8 mouse cellular contexts compared by ENCODE assay signal in the genomic region with DNA sequence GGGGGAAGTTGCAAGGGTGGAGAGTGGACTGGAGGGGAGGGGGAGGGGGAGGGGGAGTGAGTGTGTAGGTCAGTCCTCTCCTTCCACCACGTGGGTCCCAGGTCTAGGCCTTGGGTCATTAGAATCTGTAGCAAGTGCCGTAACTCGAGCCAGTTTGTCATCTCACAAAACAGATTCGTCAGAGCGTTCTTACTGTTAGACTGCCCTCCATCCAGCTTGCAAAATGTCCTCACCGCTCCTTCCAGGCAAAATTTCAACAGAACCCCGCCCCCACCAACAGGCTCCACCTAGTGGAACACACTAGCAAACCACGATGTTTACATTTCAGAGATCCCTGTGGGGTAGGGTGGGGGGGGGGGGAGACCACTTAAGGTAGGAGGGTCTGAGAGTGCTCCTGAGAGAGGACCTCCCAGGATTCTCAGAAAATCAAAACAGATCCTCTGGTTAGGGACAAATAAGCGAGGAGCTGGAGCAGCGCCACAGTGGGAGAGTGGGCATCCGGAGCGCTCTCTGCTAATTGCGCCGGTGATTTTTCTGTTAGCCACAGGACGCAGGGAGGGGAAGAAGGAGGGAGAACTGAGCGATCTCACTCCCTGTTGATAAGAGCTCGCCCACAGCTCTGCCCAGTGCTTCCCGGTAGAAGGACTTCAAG. TPM values are rescaled to one million over a fixed set of nuclear protein-coding genes. Genes with fewer than 3 reads are reported as not detected.
DNase-seq lines count a peak whose midpoint lies in the region; ATAC-seq lines count a peak whose summit lies in the region.

No protein-coding gene starts in this region.

- intact Hi-C loops in heart, postnatal 10 days (cut with DNase I) = no loop called here

- H3K79me2 ChIP-seq in macrophage (ENCODE audit: inconsistent target) = no peaks in the 10 kb centered on the region

- WGBS in macrophage (ENCODE audit: missing documents) = 4% methylated on average over 15 of the region's 18 CpGs

- no peaks in the 10 kb centered on the region for H3K27me3 ChIP-seq in erythroblast, embryonic 14.5 days (ENCODE audit: control insufficient read depth)

- peaks cover 80% of the 10 kb centered on the region for H3K4me1 ChIP-seq in erythroblast, embryonic 14.5 days (ENCODE audit: control insufficient read depth)

- no peak for DNase-seq in frontal cortex, postnatal 36 days (ENCODE audit: low spot score in 2 of 2)
- DNase-seq in brain, adult 2 months (ENCODE audit: low read depth, low spot score) = peak; percentile 85
- DNase-seq in heart, postnatal 10 days = peak; percentile 68 to 82
- peak; percentile 45 to 49 for DNase-seq in layer of hippocampus, postnatal 14 days (ENCODE audit: low spot score in 2 of 2)
- DNase-seq in right cerebral cortex, adult 2 months (ENCODE audit: low spot score in 2 of 2) = peak; percentile 58 to 63

- H3K27ac ChIP-seq in macrophage = no peak overlapping the region

- peak; percentile 65; the same call in 1 of the 2 replicates for ATAC-seq in frontal cortex, adult (ENCODE audit: low TSS enrichment)

- no peaks in the 10 kb centered on the region for H3K9me3 ChIP-seq in erythroblast, embryonic 14.5 days (ENCODE audit: control insufficient read depth, low read length)

- H3K4me3 ChIP-seq in erythroblast, embryonic 14.5 days (replicated peaks) = peak overlapping the region; percentile 56
- H3K4me3 ChIP-seq in macrophage (ENCODE audit: inconsistent target) = peak overlapping the region; percentile 20

- H3K36me3 ChIP-seq in erythroblast, embryonic 14.5 days (ENCODE audit: control insufficient read depth) = no peaks in the 10 kb centered on the region; the same call in 1 of the 2 replicates
- H3K36me3 ChIP-seq in macrophage (ENCODE audit: inconsistent target) = no peaks in the 10 kb centered on the region

RNA-seq across cellular contexts. Expression of gene Gm21885, which starts 16.4 kb away (rescaled TPM):
- polyA plus RNA-seq in erythroblast, embryonic 14.5 days (2012) = not detected in 2 replicates
- not detected for total RNA-seq in heart, postnatal 10 days (2021)
- not detected for total RNA-seq in layer of hippocampus, postnatal 14 days (2021)
- not detected for total RNA-seq in macrophage (2018; cell fraction: chromatin; rRNA removed)
- not detected for total RNA-seq in macrophage (2018; cell fraction: cytosol; rRNA removed)
- not detected for total RNA-seq in macrophage (2018; cell fraction: nucleus; rRNA removed)
- polyA plus RNA-seq in macrophage (2018) = not detected in 3 replicates

RNA-seq across cellular contexts. Expression of gene Wfikkn2, which starts 19.5 kb away (rescaled TPM):
- polyA plus RNA-seq in erythroblast, embryonic 14.5 days (2012) = 0.01 TPM in 1 of 2 replicates, not detected in the other
- 1 to 10 TPM; 2.0 to 2.2 TPM for total RNA-seq in heart, postnatal 10 days (2021)
- 1 to 10 TPM; 1.4 to 5.1 TPM for total RNA-seq in layer of hippocampus, postnatal 14 days (2021)
- total RNA-seq in macrophage (2018; cell fraction: chromatin; rRNA removed) = under 1 TPM in 1 of 26 experiments, not detected in 25; 0.26 TPM
- total RNA-seq in macrophage (2018; cell fraction: cytosol; rRNA removed) = under 1 TPM in 3 of 26 experiments, not detected in 23; 0.03 to 0.06 (median 0.03) TPM
- 1 to 10 TPM in 1 of 26 experiments, under 1 TPM in 1, not detected in 24; 0.16 to 1.3 TPM for total RNA-seq in macrophage (2018; cell fraction: nucleus; rRNA removed)
- polyA plus RNA-seq in macrophage (2018) = not detected in 3 replicates

RNA-seq across cellular contexts. Expression of gene Tob1, which starts 54.0 kb away (rescaled TPM):
- 1.2 and 1.3 TPM in 2 replicates for polyA plus RNA-seq in erythroblast, embryonic 14.5 days (2012)
- 10 to 100 TPM; 67.4 to 81.0 TPM for total RNA-seq in heart, postnatal 10 days (2021)
- 10 to 100 TPM; 32.3 to 32.4 TPM for total RNA-seq in layer of hippocampus, postnatal 14 days (2021)
- 10 to 100 TPM in 4 of 26 experiments, 1 to 10 TPM in 22; 2.3 to 11.6 (median 6.5) TPM for total RNA-seq in macrophage (2018; cell fraction: chromatin; rRNA removed)
- total RNA-seq in macrophage (2018; cell fraction: cytosol; rRNA removed) = 10 to 100 TPM in 20 of 26 experiments, 1 to 10 TPM in 6; 7.5 to 30.2 (median 12.2) TPM
- 10 to 100 TPM in 18 of 26 experiments, 1 to 10 TPM in 8; 6.4 to 29.1 (median 13.5) TPM for total RNA-seq in macrophage (2018; cell fraction: nucleus; rRNA removed)
- 11.5 to 13.3 TPM (median 11.7 TPM) in 3 replicates for polyA plus RNA-seq in macrophage (2018)

RNA-seq across cellular contexts. Expression of gene Luc7l3, which starts 56.5 kb away (rescaled TPM):
- polyA plus RNA-seq in erythroblast, embryonic 14.5 days (2012) = 3.7 and 5.2 TPM in 2 replicates
- total RNA-seq in heart, postnatal 10 days (2021) = 10 to 100 TPM; 44.2 to 48.1 TPM
- total RNA-seq in layer of hippocampus, postnatal 14 days (2021) = 100 to 1,000 TPM; 119 to 127 TPM
- total RNA-seq in macrophage (2018; cell fraction: chromatin; rRNA removed) = 100 to 1,000 TPM; 264 to 986 (median 514) TPM
- total RNA-seq in macrophage (2018; cell fraction: cytosol; rRNA removed) = 10 to 100 TPM; 25.9 to 72.8 (median 42.3) TPM
- 100 to 1,000 TPM; 133 to 444 (median 250) TPM for total RNA-seq in macrophage (2018; cell fraction: nucleus; rRNA removed)
- polyA plus RNA-seq in macrophage (2018) = 57.8 to 99.2 TPM (median 95.9 TPM) in 3 replicates

Comparison
In these comparisons a context has a peak if more than half of its experiments do, and no peak if none do; other contexts are left out.
1. DNase-seq: peak in brain, adult 2 months (single experiment), heart, postnatal 10 days (2 of 2), layer of hippocampus, postnatal 14 days (2 of 2) and right cerebral cortex, adult 2 months (2 of 2); none in frontal cortex, postnatal 36 days (0 of 2).